Mouse (Mus musculus): ENCODE results near the gene CN725425. TPM values are rescaled to one million over a fixed set of nuclear protein-coding genes. Genes with fewer than 3 reads are reported as not detected.

Gene CN725425
- polyA plus RNA-seq, 1 experiment from 2014 or later: not detected

- Histone ChIP-seq H3K27ac (ENCODE audit: low read depth, low read length) (no peak overlapping the region), H3K36me3 (ENCODE audit: control insufficient read depth, insufficient read depth) (no peaks in the 10 kb centered on the region), H3K9ac (ENCODE audit: low read depth, low read length) (no peak overlapping the region), H3K4me2 (replicated peaks; ENCODE audit: low read depth) (no peak overlapping the region), H3K27me3 (replicated peaks; ENCODE audit: control insufficient read depth, insufficient read depth, low read length) (no peaks in the 10 kb centered on the region), H3K4me3 (ENCODE audit: low read depth, low read length) (no peak overlapping the region), H3K4me1 (replicated peaks; ENCODE audit: control insufficient read depth, insufficient read depth, low read length) (no peaks in the 10 kb centered on the region), H3K9me3 (ENCODE audit: control insufficient read depth) (no peaks in the 10 kb centered on the region)
- TF ChIP-seq CTCF (IDR thresholded peaks at IDR 0.05; ENCODE audit: low read depth): no peak
- no peak for ATAC-seq
- WGBS: 87% methylated on average over 6 of the region's 6 CpGs
Measured at GRCm38 (mm10) chr15:91186358-91186757, 12.9 kb upstream of the CN725425 start.

- no peaks in the 10 kb centered on the region for H3K36me3 ChIP-seq (ENCODE audit: control insufficient read depth, insufficient read depth)
- TF ChIP-seq CTCF (IDR thresholded peaks at IDR 0.05; ENCODE audit: low read depth): no peak
- H3K9ac ChIP-seq (ENCODE audit: low read depth, low read length): no peak overlapping the region
- ATAC-seq: no peak
- no peaks in the 10 kb centered on the region for H3K4me1 ChIP-seq (replicated peaks; ENCODE audit: control insufficient read depth, insufficient read depth, low read length)
- no peak overlapping the region for H3K27ac ChIP-seq (ENCODE audit: low read depth, low read length)
- peak overlapping the region; percentile 66 for H3K4me2 ChIP-seq (replicated peaks; ENCODE audit: low read depth)
- no peaks in the 10 kb centered on the region for H3K27me3 ChIP-seq (replicated peaks; ENCODE audit: control insufficient read depth, insufficient read depth, low read length)
- no peak overlapping the region for H3K4me3 ChIP-seq (ENCODE audit: low read depth, low read length)
- 61% methylated on average over 4 of the region's 4 CpGs for WGBS
- H3K9me3 ChIP-seq (ENCODE audit: control insufficient read depth): no peaks in the 10 kb centered on the region
Measured at GRCm38 (mm10) chr15:91190026-91190425, 9.3 kb upstream of the CN725425 start.

DNA sequence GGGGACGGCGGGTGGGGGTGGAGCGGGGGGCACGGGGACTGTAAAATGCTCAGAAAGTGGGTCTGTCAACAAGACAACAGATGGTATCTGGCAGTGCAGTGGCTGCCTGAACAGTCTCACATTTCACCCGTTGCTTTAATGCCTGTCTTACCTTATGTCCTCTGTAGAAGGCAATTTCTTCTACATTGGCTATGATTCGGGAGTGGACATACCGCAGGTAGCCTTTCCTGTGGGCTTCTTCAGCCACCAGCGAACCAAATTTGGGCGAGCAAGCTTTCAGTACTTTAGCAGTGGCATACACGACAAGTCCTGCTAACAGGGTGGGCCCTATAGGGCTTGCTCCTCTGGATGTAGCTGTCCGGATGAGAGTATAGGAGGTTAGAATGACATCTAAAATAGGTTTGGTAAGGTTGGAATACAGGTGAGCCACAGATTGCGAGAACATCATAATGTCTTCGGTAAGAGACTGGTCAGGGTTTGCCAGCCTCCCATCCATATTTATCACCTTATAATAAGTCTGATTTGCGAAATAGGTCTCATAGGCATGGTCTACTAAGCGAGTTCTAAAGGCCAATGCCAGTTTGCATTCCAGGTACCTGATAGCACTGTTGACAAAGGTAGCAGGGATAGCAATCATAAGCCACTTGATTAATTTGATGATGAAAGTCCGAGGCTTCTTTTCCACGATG lies 8.6 kb upstream of the CN725425 start:
- Histone ChIP-seq H3K36me3 (ENCODE audit: control insufficient read depth, insufficient read depth) (no peaks in the 10 kb centered on the region), H3K9me3 (ENCODE audit: control insufficient read depth) (no peaks in the 10 kb centered on the region), H3K27me3 (replicated peaks; ENCODE audit: control insufficient read depth, insufficient read depth, low read length) (no peaks in the 10 kb centered on the region), H3K4me3 (ENCODE audit: low read depth, low read length) (peak overlapping the region; percentile 40), H3K9ac (ENCODE audit: low read depth, low read length) (no peak overlapping the region), H3K27ac (ENCODE audit: low read depth, low read length) (no peak overlapping the region), H3K4me1 (replicated peaks; ENCODE audit: control insufficient read depth, insufficient read depth, low read length) (no peaks in the 10 kb centered on the region), H3K4me2 (replicated peaks; ENCODE audit: low read depth) (peak overlapping the region; percentile 66)
- no peak for ATAC-seq
- 53% methylated on average over 17 of the region's 17 CpGs for WGBS
- no peak for TF ChIP-seq CTCF (IDR thresholded peaks at IDR 0.05; ENCODE audit: low read depth)

GRCm38 (mm10) chr15:91191412-91192222 lies 7.7 kb upstream of the CN725425 start, which contains the start of gene Abcd2:
Abcd2 (minus strand) TSS chr15:91191799.
- H3K4me1 ChIP-seq (replicated peaks; ENCODE audit: control insufficient read depth, insufficient read depth, low read length): no peaks in the 10 kb centered on the region
- H3K36me3 ChIP-seq (ENCODE audit: control insufficient read depth, insufficient read depth): no peaks in the 10 kb centered on the region
- H3K9ac ChIP-seq (ENCODE audit: low read depth, low read length): no peak within 1 kb of the TSS; the same call in 1 of the 2 replicates
- WGBS: 2% methylated on average over 22 of the region's 22 CpGs
- no peak for TF ChIP-seq CTCF (IDR thresholded peaks at IDR 0.05; ENCODE audit: low read depth)
- ATAC-seq: peak; percentile 36
- H3K27me3 ChIP-seq (replicated peaks; ENCODE audit: control insufficient read depth, insufficient read depth, low read length): no peaks in the 10 kb centered on the region
- H3K9me3 ChIP-seq (ENCODE audit: control insufficient read depth): no peaks in the 10 kb centered on the region
- H3K4me2 ChIP-seq (replicated peaks; ENCODE audit: low read depth): peak within 1 kb of the TSS; percentile 66
- H3K4me3 ChIP-seq (ENCODE audit: low read depth, low read length): peak within 1 kb of the TSS; percentile 40
- H3K27ac ChIP-seq (ENCODE audit: low read depth, low read length): peak within 1 kb of the TSS; percentile 21; the same call in 1 of the 2 replicates

GRCm38 (mm10) chr15:91192223-91192598 lies 7.1 kb upstream of the CN725425 start:
- no peak for ATAC-seq
- Histone ChIP-seq H3K4me3 (ENCODE audit: low read depth, low read length) (peak overlapping the region; percentile 40), H3K9me3 (ENCODE audit: control insufficient read depth) (no peaks in the 10 kb centered on the region), H3K9ac (ENCODE audit: low read depth, low read length) (no peak overlapping the region), H3K4me1 (replicated peaks; ENCODE audit: control insufficient read depth, insufficient read depth, low read length) (no peaks in the 10 kb centered on the region), H3K4me2 (replicated peaks; ENCODE audit: low read depth) (peak overlapping the region; percentile 66), H3K27ac (ENCODE audit: low read depth, low read length) (no peak overlapping the region), H3K27me3 (replicated peaks; ENCODE audit: control insufficient read depth, insufficient read depth, low read length) (no peaks in the 10 kb centered on the region), H3K36me3 (ENCODE audit: control insufficient read depth, insufficient read depth) (no peaks in the 10 kb centered on the region)
- TF ChIP-seq CTCF (IDR thresholded peaks at IDR 0.05; ENCODE audit: low read depth): no peak
- WGBS: 13% methylated on average over 7 of the region's 7 CpGs

DNA sequence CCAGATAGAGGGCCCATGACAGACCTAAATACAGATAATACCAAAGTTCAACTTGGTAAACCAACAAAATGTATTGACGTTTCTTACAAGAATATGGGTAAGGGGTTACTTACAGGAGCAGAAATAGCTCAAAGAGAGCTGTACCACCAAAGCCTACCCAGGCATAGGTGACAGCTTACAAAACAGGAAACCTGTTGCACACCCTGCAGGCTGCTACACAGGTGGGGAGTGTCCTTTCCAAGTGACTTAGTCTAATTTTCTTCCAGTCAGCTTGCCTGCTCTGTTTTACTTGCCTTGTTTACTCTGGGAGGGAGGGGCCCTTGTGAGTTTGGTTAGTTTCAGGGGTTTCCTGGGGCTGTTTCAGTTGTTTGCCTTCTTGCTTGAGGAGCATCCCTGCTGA lies 1.5 kb downstream of the CN725425 start:
- no peak for ATAC-seq
- Histone ChIP-seq H3K4me1 (replicated peaks; ENCODE audit: control insufficient read depth, insufficient read depth, low read length) (no peaks in the 10 kb centered on the region), H3K4me3 (ENCODE audit: low read depth, low read length) (no peak overlapping the region), H3K27ac (ENCODE audit: low read depth, low read length) (no peak overlapping the region), H3K9ac (ENCODE audit: low read depth, low read length) (no peak overlapping the region), H3K27me3 (replicated peaks; ENCODE audit: control insufficient read depth, insufficient read depth, low read length) (no peaks in the 10 kb centered on the region), H3K9me3 (ENCODE audit: control insufficient read depth) (no peaks in the 10 kb centered on the region), H3K4me2 (replicated peaks; ENCODE audit: low read depth) (no peak overlapping the region), H3K36me3 (ENCODE audit: control insufficient read depth, insufficient read depth) (no peaks in the 10 kb centered on the region)
- 82% methylated on average over 1 of the region's 1 CpGs for WGBS
- no peak for TF ChIP-seq CTCF (IDR thresholded peaks at IDR 0.05; ENCODE audit: low read depth)
